Mouse (Mus musculus): ENCODE data around the gene Snai1.

The Snai1 gene

GRCm38 (mm10) chr2:167519606-167520252 is 18.3 kb upstream of the Snai1 start:
- no peak for DNase-seq (ENCODE audit: low spot score)

- no peak for DNase-seq (ENCODE audit: low spot score)
Observed at GRCm38 (mm10) chr2:167528278-167528677, 9.7 kb upstream of the Snai1 start.

- no peak for DNase-seq (ENCODE audit: low spot score)
Observed at GRCm38 (mm10) chr2:167529935-167530513, 8.0 kb upstream of the Snai1 start.

GRCm38 (mm10) chr2:167530536-167530935 is 7.5 kb upstream of the Snai1 start:
- DNase-seq (ENCODE audit: low spot score), result no peak

GRCm38 (mm10) chr2:167532131-167532530 is 5.9 kb upstream of the Snai1 start:
- DNase-seq (ENCODE audit: low spot score), result no peak

GRCm38 (mm10) chr2:167533880-167534279 is 4.1 kb upstream of the Snai1 start:
- no peak for DNase-seq (ENCODE audit: low spot score)

GRCm38 (mm10) chr2:167536320-167536945 is 1.6 kb upstream of the Snai1 start:
- DNase-seq (ENCODE audit: low spot score), result no peak

GRCm38 (mm10) chr2:167538671-167539306 is 794 bp downstream of the Snai1 start:
- DNase-seq (ENCODE audit: low spot score), result no peak

- DNase-seq (ENCODE audit: low spot score), result no peak
Observed at GRCm38 (mm10) chr2:167539536-167540476, 1.8 kb downstream of the Snai1 start.

- DNase-seq (ENCODE audit: low spot score), result no peak
Observed at GRCm38 (mm10) chr2:167540477-167541110, 2.6 kb downstream of the Snai1 start.

GRCm38 (mm10) chr2:167541324-167541723 is 3.3 kb downstream of the Snai1 start:
- no peak for DNase-seq (ENCODE audit: low spot score)

GRCm38 (mm10) chr2:167541761-167542160 is 3.8 kb downstream of the Snai1 start:
- no peak for DNase-seq (ENCODE audit: low spot score)

- DNase-seq (ENCODE audit: low spot score), result no peak
Observed at GRCm38 (mm10) chr2:167542361-167542760, 4.4 kb downstream of the Snai1 start.

GRCm38 (mm10) chr2:167543121-167544003 is 5.4 kb downstream of the Snai1 start:
- DNase-seq (ENCODE audit: low spot score), result no peak

GRCm38 (mm10) chr2:167544004-167544356 is 6.0 kb downstream of the Snai1 start:
- no peak for DNase-seq (ENCODE audit: low spot score)

GRCm38 (mm10) chr2:167544456-167544855 is 6.5 kb downstream of the Snai1 start:
- DNase-seq (ENCODE audit: low spot score), result no peak

- no peak for DNase-seq (ENCODE audit: low spot score)
Observed at GRCm38 (mm10) chr2:167546447-167547195, 8.6 kb downstream of the Snai1 start.

- DNase-seq (ENCODE audit: low spot score), result no peak
Observed at GRCm38 (mm10) chr2:167547444-167547843, 9.4 kb downstream of the Snai1 start.

- DNase-seq (ENCODE audit: low spot score), result no peak
Observed at GRCm38 (mm10) chr2:167548961-167549360, 11.0 kb downstream of the Snai1 start.
